Mouse (Mus musculus): ENCODE results near the gene Zfp273.

DNA sequence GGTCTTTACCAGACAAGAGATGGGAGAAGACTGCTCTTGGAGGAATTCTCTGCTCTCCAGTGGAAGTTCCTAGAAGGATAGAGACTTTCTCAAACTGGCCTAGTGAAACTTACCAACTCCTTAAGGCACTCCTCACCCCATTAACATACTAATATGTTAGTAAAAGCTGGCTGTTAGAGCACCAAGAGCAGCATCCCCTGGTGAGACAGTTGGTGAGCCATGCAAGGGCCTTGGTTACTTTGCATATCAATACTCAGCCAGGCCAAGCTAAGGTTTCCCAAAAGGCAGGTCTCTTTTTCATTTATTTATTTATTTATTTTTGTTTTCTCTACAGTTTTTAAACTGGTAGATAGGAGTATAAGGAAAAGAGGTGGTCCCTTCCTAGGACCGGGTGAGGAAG lies 43.8 kb downstream of the Zfp273 start:
- TF ChIP-seq CTCF (IDR thresholded peaks at IDR 0.05; ENCODE audit: low read depth) = no peak
- TF ChIP-seq EP300 (IDR thresholded peaks at IDR 0.05; ENCODE audit: low read depth) = no peak
